Mouse (Mus musculus) forebrain, embryonic 15.5 days (tissue): Measurements from ENCODE around the gene E2f2. TPM values are rescaled to one million over a fixed set of nuclear protein-coding genes. Genes with fewer than 3 reads are reported as not detected.

Experiments
- ATAC-seq: fragments of 200-750 bp; cut with Nextera tagmentation; replicated peaks from 2 replicates; pipeline ENCODE4 v1.8.0; 2017; ENCODE audit warnings: mild to moderate bottlenecking, moderate TSS enrichment, moderate library complexity
- H3K27ac ChIP-seq: fragments of 300-500 bp; sonication (generic); replicated peaks from 2 replicates; pipeline ENCODE4 v1.5.1; 2015; ENCODE audit warnings: mild to moderate bottlenecking, inconsistent platforms
- H3K27me3 ChIP-seq: fragments of 300-500 bp; sonication (generic); 2 replicates; pipeline ENCODE4 v1.6.1; 2015; ENCODE audit warnings: inconsistent platforms
- H3K36me3 ChIP-seq: fragments of 300-500 bp; sonication (generic); 2 replicates; pipeline ENCODE4 v1.6.1; 2015; ENCODE audit warnings: mild to moderate bottlenecking, inconsistent platforms
- H3K4me1 ChIP-seq: fragments of 300-500 bp; sonication (generic); 2 replicates; pipeline ENCODE4 v1.6.1; 2015; ENCODE audit warnings: inconsistent platforms
- H3K4me2 ChIP-seq: fragments of 300-500 bp; sonication (generic); replicated peaks from 2 replicates; pipeline ENCODE4 v1.6.1; 2015; ENCODE audit warnings: mild to moderate bottlenecking, inconsistent platforms
- H3K4me3 ChIP-seq: fragments of 300-500 bp; sonication (generic); 2 replicates; pipeline ENCODE4 v1.5.1; 2015; ENCODE audit warnings: mild to moderate bottlenecking, inconsistent platforms
- H3K9ac ChIP-seq: fragments of 300-500 bp; sonication (generic); replicated peaks from 2 replicates; pipeline ENCODE4 v1.6.1; 2015; ENCODE audit warnings: mild to moderate bottlenecking, inconsistent platforms
- H3K9me3 ChIP-seq: fragments of 300-500 bp; sonication (generic); 2 replicates; pipeline ENCODE4 v1.6.1; 2016; ENCODE audit warnings: inconsistent platforms
- WGBS: fragments of 180-500 bp; shearing (Covaris S2); methylation state at CpG from one replicate; pipeline ENCODE4 v1.1.7; 2015; ENCODE audit warnings: mixed read lengths; 5-methylcytosine and 5-hydroxymethylcytosine counted together
- polyA plus RNA-seq: library from polyadenylated mRNA; unstranded; fragments of >200 nt; fragmentation: Nextera tagmentation; extraction: Ambion mirVana; gene quantifications from 2 replicates; pipeline ENCODE4 v1.2.1, GENCODE M21; 2015

Gene E2f2
- polyA plus RNA-seq, 1 experiment from 2014 or later, result 5.4 TPM

- Histone ChIP-seq H3K27ac (no peak overlapping the region), H3K4me1 (peaks cover 48% of the 10 kb centered on the region), H3K4me2 (no peak overlapping the region), H3K27me3 (peaks cover 25% of the 10 kb centered on the region), H3K4me3 (no peak overlapping the region), H3K36me3 (no peaks in the 10 kb centered on the region), H3K9me3 (no peaks in the 10 kb centered on the region), H3K9ac (no peak overlapping the region)
- ATAC-seq, result no peak
- WGBS, result 23% methylated on average over 6 of the region's 6 CpGs
Observed at GRCm38 (mm10) chr4:136146712-136147154, 25.5 kb upstream of the E2f2 start.

GRCm38 (mm10) chr4:136147436-136148135 lies 24.6 kb upstream of the E2f2 start:
- H3K4me3 ChIP-seq, result peak overlapping the region; percentile 47
- H3K36me3 ChIP-seq, result no peaks in the 10 kb centered on the region
- H3K4me1 ChIP-seq, result peaks cover 40% of the 10 kb centered on the region
- H3K4me2 ChIP-seq, result peak overlapping the region; percentile 85
- peak overlapping the region; percentile 44 for H3K27ac ChIP-seq
- under 1% methylated on average over 44 of the region's 48 CpGs for WGBS
- H3K9me3 ChIP-seq, result no peaks in the 10 kb centered on the region
- H3K9ac ChIP-seq, result peak overlapping the region; percentile 47
- peak; percentile 66 for ATAC-seq
- peaks cover 25% of the 10 kb centered on the region for H3K27me3 ChIP-seq

GRCm38 (mm10) chr4:136148342-136149044 lies 23.7 kb upstream of the E2f2 start:
- Histone ChIP-seq H3K4me2 (peak overlapping the region; percentile 85), H3K27me3 (peaks cover 25% of the 10 kb centered on the region), H3K4me3 (peak overlapping the region; percentile 47), H3K9me3 (no peaks in the 10 kb centered on the region), H3K27ac (no peak overlapping the region; the same call in 1 of the 2 replicates), H3K9ac (0 out of 2 replicates have a peak overlapping the region, but pooled peaks have one; percentile 13), H3K36me3 (no peaks in the 10 kb centered on the region), H3K4me1 (peaks cover 33% of the 10 kb centered on the region)
- ATAC-seq, result no peak
- 12% methylated on average over 30 of the region's 31 CpGs for WGBS

GRCm38 (mm10) chr4:136149045-136149379 lies 23.2 kb upstream of the E2f2 start:
- no peak overlapping the region for H3K4me2 ChIP-seq
- H3K27me3 ChIP-seq, result peaks cover 25% of the 10 kb centered on the region
- no peak overlapping the region for H3K9ac ChIP-seq
- H3K27ac ChIP-seq, result no peak overlapping the region
- no peak for ATAC-seq
- H3K36me3 ChIP-seq, result no peaks in the 10 kb centered on the region
- WGBS, result 92% methylated on average over 2 of the region's 2 CpGs
- no peak overlapping the region for H3K4me3 ChIP-seq
- H3K9me3 ChIP-seq, result no peaks in the 10 kb centered on the region
- H3K4me1 ChIP-seq, result peaks cover 28% of the 10 kb centered on the region

- H3K4me1 ChIP-seq, result peaks cover 24% of the 10 kb centered on the region
- peaks cover 23% of the 10 kb centered on the region for H3K27me3 ChIP-seq
- WGBS, result 40% methylated on average over 3 of the region's 3 CpGs
Observed at GRCm38 (mm10) chr4:136149734-136150133, 22.5 kb upstream of the E2f2 start.

GRCm38 (mm10) chr4:136150596-136150995 lies 21.6 kb upstream of the E2f2 start:
- 43% methylated on average over 4 of the region's 4 CpGs for WGBS
- no peaks in the 10 kb centered on the region for H3K36me3 ChIP-seq
- no peak overlapping the region for H3K27ac ChIP-seq
- H3K9ac ChIP-seq, result no peak overlapping the region
- H3K4me2 ChIP-seq, result no peak overlapping the region
- peaks cover 19% of the 10 kb centered on the region for H3K4me1 ChIP-seq
- H3K27me3 ChIP-seq, result peaks cover 15% of the 10 kb centered on the region; the same call in 1 of the 2 replicates
- H3K4me3 ChIP-seq, result no peak overlapping the region
- ATAC-seq, result no peak
- no peaks in the 10 kb centered on the region for H3K9me3 ChIP-seq

More at GRCm38 (mm10) chr4:136149734-136150133, 22.5 kb upstream of the E2f2 start:
- no peak for ATAC-seq
- H3K9me3 ChIP-seq, result no peaks in the 10 kb centered on the region
- H3K9ac ChIP-seq, result no peak overlapping the region
- H3K36me3 ChIP-seq, result no peaks in the 10 kb centered on the region
- no peak overlapping the region for H3K27ac ChIP-seq
- no peak overlapping the region for H3K4me3 ChIP-seq
- H3K4me2 ChIP-seq, result no peak overlapping the region

GRCm38 (mm10) chr4:136152821-136153220 lies 19.4 kb upstream of the E2f2 start:
- no peaks in the 10 kb centered on the region for H3K27me3 ChIP-seq
- WGBS, result 93% methylated on average over 4 of the region's 4 CpGs

GRCm38 (mm10) chr4:136154462-136154861 lies 17.7 kb upstream of the E2f2 start:
- Histone ChIP-seq H3K4me3 (no peak overlapping the region), H3K27ac (0 out of 2 replicates have a peak overlapping the region, but pooled peaks have one; percentile 28), H3K9me3 (no peaks in the 10 kb centered on the region), H3K4me1 (peaks cover 8% of the 10 kb centered on the region), H3K27me3 (no peaks in the 10 kb centered on the region), H3K9ac (no peak overlapping the region), H3K36me3 (no peaks in the 10 kb centered on the region), H3K4me2 (no peak overlapping the region)
- no peak for ATAC-seq
- 60% methylated on average over 9 of the region's 9 CpGs for WGBS

More at GRCm38 (mm10) chr4:136152821-136153220, 19.4 kb upstream of the E2f2 start:
- Histone ChIP-seq H3K4me3 (no peak overlapping the region), H3K4me1 (peaks cover 13% of the 10 kb centered on the region), H3K27ac (no peak overlapping the region), H3K4me2 (no peak overlapping the region), H3K9ac (no peak overlapping the region), H3K9me3 (no peaks in the 10 kb centered on the region), H3K36me3 (no peaks in the 10 kb centered on the region)
- ATAC-seq, result no peak

- Histone ChIP-seq H3K4me1 (peaks cover 16% of the 10 kb centered on the region), H3K4me2 (no peak overlapping the region), H3K9ac (no peak overlapping the region), H3K27me3 (no peaks in the 10 kb centered on the region), H3K4me3 (no peak overlapping the region), H3K9me3 (no peaks in the 10 kb centered on the region), H3K27ac (no peak overlapping the region), H3K36me3 (no peaks in the 10 kb centered on the region)
- no peak for ATAC-seq
- WGBS, result 73% methylated on average over 6 of the region's 6 CpGs
Observed at GRCm38 (mm10) chr4:136158498-136158897, 13.7 kb upstream of the E2f2 start.

- H3K27ac ChIP-seq, result peak overlapping the region; percentile 80
- ATAC-seq, result peak; percentile 81
- WGBS, result 0% methylated on average over 5 of the region's 5 CpGs
Observed at GRCm38 (mm10) chr4:136159802-136160397, 12.3 kb upstream of the E2f2 start.

GRCm38 (mm10) chr4:136163448-136163847 lies 8.7 kb upstream of the E2f2 start:
- Histone ChIP-seq H3K9ac (no peak overlapping the region), H3K36me3 (no peaks in the 10 kb centered on the region), H3K4me3 (no peak overlapping the region), H3K4me2 (no peak overlapping the region; the same call in 1 of the 2 replicates), H3K27me3 (no peaks in the 10 kb centered on the region), H3K27ac (no peak overlapping the region), H3K4me1 (peaks cover 12% of the 10 kb centered on the region), H3K9me3 (no peaks in the 10 kb centered on the region)
- 0 out of 2 replicates have a peak, but pooled peaks have one; percentile 57 for ATAC-seq
- WGBS, result 3% methylated on average over 11 of the region's 11 CpGs

More at GRCm38 (mm10) chr4:136159802-136160397, 12.3 kb upstream of the E2f2 start:
- Histone ChIP-seq H3K4me3 (no peak overlapping the region), H3K4me2 (no peak overlapping the region), H3K36me3 (no peaks in the 10 kb centered on the region), H3K4me1 (peaks cover 12% of the 10 kb centered on the region), H3K9me3 (no peaks in the 10 kb centered on the region), H3K9ac (0 out of 2 replicates have a peak overlapping the region, but pooled peaks have one; percentile 10), H3K27me3 (no peaks in the 10 kb centered on the region)

GRCm38 (mm10) chr4:136164981-136165380 lies 7.2 kb upstream of the E2f2 start:
- peaks cover 7% of the 10 kb centered on the region for H3K4me1 ChIP-seq
- no peak for ATAC-seq
- no peak overlapping the region for H3K4me2 ChIP-seq
- 89% methylated on average over 8 of the region's 8 CpGs for WGBS
- no peaks in the 10 kb centered on the region for H3K27me3 ChIP-seq
- H3K4me3 ChIP-seq, result no peak overlapping the region
- H3K27ac ChIP-seq, result no peak overlapping the region
- no peak overlapping the region for H3K9ac ChIP-seq
- no peaks in the 10 kb centered on the region for H3K9me3 ChIP-seq
- no peaks in the 10 kb centered on the region for H3K36me3 ChIP-seq
